Mouse (Mus musculus): ENCODE measurements around the gene Fhad1. TPM values are rescaled to one million over a fixed set of nuclear protein-coding genes. Genes with fewer than 3 reads are reported as not detected.
"Not testable (repeated sequence)": the region's sequence is repeated elsewhere in the genome, so short reads cannot be mapped to it uniquely, and the experiment has no call there.

Fhad1 gene
- total RNA-seq (2014; fragmentation: Nextera tagmentation) (not detected in 2 replicates), total RNA-seq (2017) (not detected in 2 replicates)

DNA sequence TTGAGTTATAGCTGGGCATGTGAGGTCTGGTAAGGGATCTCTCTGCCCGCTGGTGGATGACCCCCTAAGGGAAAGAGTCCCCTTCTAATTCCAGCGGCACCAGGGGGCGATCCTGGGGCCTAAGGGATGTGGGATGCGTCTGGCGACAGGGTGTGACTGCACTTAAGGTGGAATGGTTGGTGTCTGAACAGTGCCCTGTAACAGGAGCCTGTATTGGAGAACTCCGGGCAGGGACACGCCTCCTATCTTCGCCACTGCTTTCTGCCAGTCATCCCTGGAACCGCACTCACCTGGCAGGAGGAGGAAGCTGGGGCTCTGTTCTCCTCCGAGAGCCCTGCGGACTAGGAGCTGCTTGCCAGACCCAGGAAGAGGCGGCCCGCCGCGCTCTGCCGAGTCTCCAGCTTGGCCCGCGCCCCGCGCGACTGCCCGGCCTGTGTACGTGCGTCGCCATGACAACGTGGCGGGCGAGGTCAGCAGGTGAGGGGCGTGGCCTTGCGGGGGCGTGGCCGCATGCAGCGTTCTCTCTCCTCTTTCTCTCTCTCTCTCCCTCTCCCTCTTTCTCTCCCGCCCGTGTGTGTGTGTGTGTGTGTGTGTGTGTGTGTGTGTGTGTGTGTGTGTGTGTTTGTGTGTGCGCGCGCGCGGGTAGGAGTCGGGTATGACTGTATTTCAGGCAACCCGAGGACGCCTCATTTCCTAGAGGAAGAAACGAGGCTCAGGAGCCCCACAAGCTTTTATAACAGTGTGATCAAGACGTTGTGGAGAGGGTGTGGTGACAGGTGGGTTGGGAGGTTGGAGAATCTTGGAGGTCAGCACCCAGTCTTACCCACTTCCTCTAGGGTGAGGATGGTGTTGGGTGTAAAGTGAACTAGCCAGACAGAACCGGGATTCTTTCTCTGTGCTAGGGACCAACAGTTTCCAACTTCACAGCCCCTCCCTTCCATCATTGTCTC, at the start of gene Fhad1:
Gene Fhad1 (minus strand): TSS at position 424 of the 950 bp plus-strand sequence.
- ATAC-seq (replicated peaks; ENCODE audit: low FRiP score, low TSS enrichment, poor library complexity, severe bottlenecking), result peak; percentile 54

- no peak for ATAC-seq (replicated peaks; ENCODE audit: low FRiP score, low TSS enrichment, poor library complexity, severe bottlenecking)
Measured at GRCm38 (mm10) chr4:142063057-142063534, 48.2 kb upstream of the Fhad1 start.

GRCm38 (mm10) chr4:142061485-142062240, 46.8 kb upstream of the Fhad1 start:
- ATAC-seq (replicated peaks; ENCODE audit: low FRiP score, low TSS enrichment, poor library complexity, severe bottlenecking), result no peak

GRCm38 (mm10) chr4:142060455-142061378, 45.8 kb upstream of the Fhad1 start:
- ATAC-seq (replicated peaks; ENCODE audit: low FRiP score, low TSS enrichment, poor library complexity, severe bottlenecking), result no peak

GRCm38 (mm10) chr4:142059841-142060193, 44.9 kb upstream of the Fhad1 start:
- no peak for ATAC-seq (replicated peaks; ENCODE audit: low FRiP score, low TSS enrichment, poor library complexity, severe bottlenecking)

GRCm38 (mm10) chr4:142059113-142059840, 44.4 kb upstream of the Fhad1 start:
- ATAC-seq (replicated peaks; ENCODE audit: low FRiP score, low TSS enrichment, poor library complexity, severe bottlenecking), result no peak

DNA sequence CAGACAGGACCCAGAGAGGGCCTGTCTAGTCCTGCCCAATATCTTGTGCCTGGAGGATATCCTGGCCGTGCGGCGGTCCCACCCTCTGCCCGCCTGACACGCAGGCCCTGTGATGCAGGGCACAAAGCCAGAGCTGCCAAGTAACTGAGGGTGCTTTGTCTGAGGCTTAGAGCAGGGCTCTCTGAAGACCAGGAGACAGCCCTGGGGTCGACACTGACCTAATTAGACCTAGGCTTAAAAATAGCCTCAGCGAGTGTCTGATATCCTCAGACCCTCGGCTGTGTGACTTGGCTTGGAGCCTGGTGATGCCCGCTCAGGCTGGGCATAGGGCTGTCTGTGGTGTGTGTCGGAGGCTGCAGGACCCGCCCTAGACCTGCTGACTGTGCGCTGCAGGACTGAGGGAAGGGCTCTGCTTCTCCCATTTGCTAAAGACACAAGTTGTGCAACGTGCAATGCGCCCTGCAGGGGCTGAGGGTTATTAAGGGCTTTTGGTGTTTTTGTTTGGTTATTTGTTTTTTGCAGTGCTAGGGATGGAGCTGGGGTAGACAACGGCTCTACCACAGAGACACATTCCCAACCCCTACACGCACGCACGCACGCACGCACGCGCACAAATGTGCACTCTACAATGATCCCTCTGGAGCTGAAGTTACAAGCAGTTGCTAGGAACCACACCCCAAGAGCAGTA, 42.8 kb upstream of the Fhad1 start:
- peak; percentile 23; the same call in 1 of the 2 replicates for ATAC-seq (replicated peaks; ENCODE audit: low FRiP score, low TSS enrichment, poor library complexity, severe bottlenecking)

GRCm38 (mm10) chr4:142055600-142055999, 40.7 kb upstream of the Fhad1 start:
- no peak for ATAC-seq (replicated peaks; ENCODE audit: low FRiP score, low TSS enrichment, poor library complexity, severe bottlenecking)

DNA sequence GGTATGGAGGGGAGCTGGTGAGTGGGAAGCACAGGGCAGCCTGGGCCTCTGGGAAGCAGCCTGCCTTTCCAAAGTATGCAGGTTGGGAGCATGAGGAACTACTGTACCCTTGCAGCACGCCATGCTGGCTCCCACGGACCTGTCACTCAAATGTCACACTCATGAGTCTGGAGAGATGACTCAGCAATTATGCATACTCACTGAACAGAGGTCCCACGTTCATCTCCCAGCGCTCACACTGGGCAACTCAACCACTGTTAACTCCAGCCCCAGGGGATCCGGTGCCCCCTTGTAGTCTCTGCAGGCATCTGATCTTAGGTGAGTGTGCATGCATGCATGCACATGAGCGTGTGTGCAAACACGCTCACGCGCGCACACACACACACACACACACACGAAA, 39.7 kb upstream of the Fhad1 start:
- ATAC-seq (replicated peaks; ENCODE audit: low FRiP score, low TSS enrichment, poor library complexity, severe bottlenecking), result peak; percentile 58; the same call in 1 of the 2 replicates

GRCm38 (mm10) chr4:142053661-142054448, 39.0 kb upstream of the Fhad1 start:
- ATAC-seq (replicated peaks; ENCODE audit: low FRiP score, low TSS enrichment, poor library complexity, severe bottlenecking), result no peak

DNA sequence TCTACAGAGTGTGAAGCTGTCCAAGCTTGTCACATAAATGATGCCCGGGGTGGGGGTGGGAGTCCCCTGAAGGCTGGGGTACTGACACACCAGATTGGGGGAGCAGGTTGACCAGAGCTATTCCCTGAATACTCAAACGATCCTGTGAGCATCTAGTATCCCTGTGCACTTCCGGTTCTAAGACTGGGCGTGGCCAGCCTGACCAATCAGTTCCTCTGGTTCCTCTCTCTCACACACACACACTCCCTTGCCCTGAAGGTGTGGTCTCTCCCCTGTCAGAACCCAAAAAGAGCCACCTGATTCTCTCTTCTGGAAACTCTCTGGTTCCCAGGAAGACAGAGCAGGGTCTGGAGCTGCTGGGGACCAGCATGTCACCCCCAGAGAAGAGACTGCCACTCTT, 38.4 kb upstream of the Fhad1 start:
- ATAC-seq (replicated peaks; ENCODE audit: low FRiP score, low TSS enrichment, poor library complexity, severe bottlenecking), result 0 out of 2 replicates have a peak, but pooled peaks have one; percentile 34

GRCm38 (mm10) chr4:142052391-142053132, 37.7 kb upstream of the Fhad1 start:
- no peak for ATAC-seq (replicated peaks; ENCODE audit: low FRiP score, low TSS enrichment, poor library complexity, severe bottlenecking)

DNA sequence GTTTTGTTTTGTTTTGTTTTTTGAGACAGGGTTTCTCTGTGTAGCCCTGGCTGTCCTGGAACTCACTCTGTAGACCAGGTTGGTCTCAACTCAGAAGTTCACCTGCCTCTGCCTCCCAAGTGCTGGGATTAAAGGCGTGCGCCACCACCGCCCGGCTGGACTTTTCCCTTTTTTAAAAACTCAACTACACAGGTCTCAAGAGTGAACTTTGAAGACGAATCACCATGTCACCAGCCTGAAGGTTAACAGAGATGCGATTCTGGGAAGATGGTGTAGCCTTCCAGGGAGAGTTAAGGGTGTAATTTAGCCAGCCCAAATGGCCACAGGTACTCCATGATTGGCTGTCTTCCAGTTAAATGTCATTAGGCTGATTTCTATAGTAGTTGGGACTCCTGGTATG, 37.0 kb upstream of the Fhad1 start:
- not testable (repeated sequence) for ATAC-seq (replicated peaks; ENCODE audit: low FRiP score, low TSS enrichment, poor library complexity, severe bottlenecking)

DNA sequence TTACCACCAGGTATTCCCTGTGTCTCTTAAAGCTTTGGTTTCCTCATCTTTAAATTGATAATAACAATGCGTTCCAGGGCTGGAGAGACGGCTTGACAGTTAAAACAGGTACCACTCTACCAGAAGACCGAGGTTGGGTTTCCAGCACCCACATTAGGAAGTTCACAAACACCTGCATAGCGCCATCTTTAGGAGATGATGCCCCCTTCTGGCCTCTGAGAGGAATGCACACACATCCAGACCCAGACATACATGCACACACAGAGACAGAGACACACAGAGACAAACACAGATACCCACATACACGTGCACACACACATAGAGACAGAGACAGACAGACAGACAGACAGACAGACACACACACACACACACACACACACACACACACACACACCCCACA, 35.1 kb upstream of the Fhad1 start:
- ATAC-seq (replicated peaks; ENCODE audit: low FRiP score, low TSS enrichment, poor library complexity, severe bottlenecking), result no peak

DNA sequence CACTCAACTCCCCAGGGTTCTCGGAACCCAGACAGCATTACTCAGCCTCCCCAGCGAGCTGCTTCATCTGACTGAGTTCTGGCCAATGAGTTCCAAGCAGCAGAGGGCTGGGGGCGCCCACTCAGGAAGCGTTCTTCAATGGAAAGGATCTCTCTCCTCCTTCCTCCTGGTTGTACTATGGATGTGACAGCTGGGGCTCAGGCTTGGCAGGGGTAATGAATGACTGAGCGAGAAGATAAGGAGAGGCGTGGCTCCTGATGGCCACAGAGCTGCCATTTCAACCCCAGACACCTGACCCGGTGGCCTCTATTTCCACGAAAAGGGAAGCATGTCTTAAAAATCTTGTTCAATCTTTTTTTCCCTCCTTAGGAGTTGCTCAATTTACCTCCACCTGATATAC, 33.5 kb upstream of the Fhad1 start:
- no peak; the same call in 1 of the 2 replicates for ATAC-seq (replicated peaks; ENCODE audit: low FRiP score, low TSS enrichment, poor library complexity, severe bottlenecking)

- no peak for ATAC-seq (replicated peaks; ENCODE audit: low FRiP score, low TSS enrichment, poor library complexity, severe bottlenecking)
Measured at GRCm38 (mm10) chr4:142047005-142047404, 32.1 kb upstream of the Fhad1 start.

GRCm38 (mm10) chr4:142046496-142046895, 31.6 kb upstream of the Fhad1 start:
- ATAC-seq (replicated peaks; ENCODE audit: low FRiP score, low TSS enrichment, poor library complexity, severe bottlenecking), result no peak
